Mouse (Mus musculus) mammary gland, adult 2 months (tissue): ENCODE measurements around the gene Wnt10a. TPM values are rescaled to one million over a fixed set of nuclear protein-coding genes. Genes with fewer than 3 reads are reported as not detected.

Experiments used
- polyA plus RNA-seq: library from polyadenylated mRNA; depleted of rRNA; stranded (reverse); fragments of >200 nt; gene quantifications from 2 replicates; pipeline ENCODE4 v1.2.3, GENCODE M21; 2012; ENCODE audit warnings: low replicate concordance; rRNA removed

Gene Wnt10a
- 2.9 and 5.3 TPM in 2 replicates for polyA plus RNA-seq

GRCm38 (mm10) chr1:74791249-74791648, at the start of gene Wnt10a:
Wnt10a (plus strand) TSS chr1:74791516.

DNA sequence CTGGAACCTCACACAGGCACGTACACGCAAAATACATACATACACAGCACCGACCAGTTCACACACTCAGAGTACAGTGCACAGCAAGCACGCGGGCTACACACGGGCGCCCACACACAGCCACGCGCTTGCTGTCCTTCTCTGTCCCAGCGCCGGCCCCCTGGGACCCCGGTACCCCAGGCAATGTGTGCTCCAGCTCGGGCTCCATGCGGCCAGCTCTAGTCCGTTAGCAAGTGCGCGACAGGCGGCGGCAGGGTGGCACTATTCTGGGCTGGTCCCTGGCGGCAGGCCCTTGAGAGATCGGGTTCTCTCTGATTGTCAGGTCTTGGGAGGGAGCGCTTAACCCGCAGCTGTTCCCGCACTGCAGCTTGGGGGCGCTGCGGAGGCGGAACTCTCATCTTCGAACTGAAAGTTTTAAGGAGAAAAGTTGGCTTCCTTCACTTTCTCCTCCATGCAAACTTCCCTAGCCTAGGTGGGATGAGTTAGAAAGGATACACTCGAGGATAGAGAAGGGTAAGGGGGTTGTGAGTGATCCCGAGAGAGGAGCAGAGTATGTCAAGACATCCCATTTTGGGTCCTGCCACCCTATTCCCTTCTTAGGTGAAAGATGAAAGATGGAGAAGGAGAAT, 42.6 kb upstream of the Wnt10a start, which contains the start of gene Prkag3:
Gene Prkag3 (minus strand): TSS at position 579 of the 629 bp plus-strand sequence.

DNA sequence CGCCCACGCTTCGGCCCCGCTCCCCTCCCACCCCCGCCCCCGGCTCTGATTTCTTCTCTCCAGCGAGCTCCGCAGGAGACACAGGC, 19.6 kb upstream of the Wnt10a start, which contains the start of gene Wnt6:
Gene Wnt6 (plus strand): TSS at position 48 of the 86 bp plus-strand sequence.

Other genes with a start within 250 kb of the Wnt10a start
- 18.1 TPM in 1 of 2 replicates, not detected in the other for gene Plcd4, start 248.6 kb upstream of the Wnt10a start, polyA plus RNA-seq
- 2.3 and 4.1 TPM in 2 replicates for gene Usp37, start 247.2 kb upstream of the Wnt10a start, polyA plus RNA-seq
- gene Zfp142, start 203.3 kb upstream of the Wnt10a start, polyA plus RNA-seq: 16.4 and 16.8 TPM in 2 replicates
- 15.4 and 35.9 TPM in 2 replicates for gene Bcs1l, start 203.2 kb upstream of the Wnt10a start, polyA plus RNA-seq
- gene Rnf25, start 190.1 kb upstream of the Wnt10a start, polyA plus RNA-seq: 36.2 and 68.0 TPM in 2 replicates
- 3.5 and 4.7 TPM in 2 replicates for gene Stk36, start 190.1 kb upstream of the Wnt10a start, polyA plus RNA-seq
- gene Ttll4, start 129.8 kb upstream of the Wnt10a start, polyA plus RNA-seq: 18.3 and 26.3 TPM in 2 replicates
- gene Cyp27a1, start 77.9 kb upstream of the Wnt10a start, polyA plus RNA-seq: 20.0 and 31.0 TPM in 2 replicates
- 0.22 and 22.5 TPM in 2 replicates for gene Prkag3, start 42.3 kb upstream of the Wnt10a start, polyA plus RNA-seq
- 2.4 and 5.8 TPM in 2 replicates for gene Wnt6, start 19.6 kb upstream of the Wnt10a start, polyA plus RNA-seq
- gene Cdk5r2, start 63.4 kb downstream of the Wnt10a start, polyA plus RNA-seq: 0.08 TPM in 1 of 2 replicates, not detected in the other
- not detected in 2 replicates for gene Fev, start 93.9 kb downstream of the Wnt10a start, polyA plus RNA-seq
- gene Cryba2, start 101.6 kb downstream of the Wnt10a start, polyA plus RNA-seq: 0.22 TPM in 1 of 2 replicates, not detected in the other
- gene Cfap65, start 144.1 kb downstream of the Wnt10a start, polyA plus RNA-seq: not detected in 2 replicates
- gene Ihh, start 160.2 kb downstream of the Wnt10a start, polyA plus RNA-seq: 0.14 and 0.22 TPM in 2 replicates